Mouse (Mus musculus): ENCODE results near the gene Vapb.
A peak's percentile ranks its signal among the peaks of the same experiment; 100 is the strongest.
"Not testable (repeated sequence)": the region's sequence is repeated elsewhere in the genome, so short reads cannot be mapped to it uniquely, and the experiment has no call there.

Gene Vapb

DNA sequence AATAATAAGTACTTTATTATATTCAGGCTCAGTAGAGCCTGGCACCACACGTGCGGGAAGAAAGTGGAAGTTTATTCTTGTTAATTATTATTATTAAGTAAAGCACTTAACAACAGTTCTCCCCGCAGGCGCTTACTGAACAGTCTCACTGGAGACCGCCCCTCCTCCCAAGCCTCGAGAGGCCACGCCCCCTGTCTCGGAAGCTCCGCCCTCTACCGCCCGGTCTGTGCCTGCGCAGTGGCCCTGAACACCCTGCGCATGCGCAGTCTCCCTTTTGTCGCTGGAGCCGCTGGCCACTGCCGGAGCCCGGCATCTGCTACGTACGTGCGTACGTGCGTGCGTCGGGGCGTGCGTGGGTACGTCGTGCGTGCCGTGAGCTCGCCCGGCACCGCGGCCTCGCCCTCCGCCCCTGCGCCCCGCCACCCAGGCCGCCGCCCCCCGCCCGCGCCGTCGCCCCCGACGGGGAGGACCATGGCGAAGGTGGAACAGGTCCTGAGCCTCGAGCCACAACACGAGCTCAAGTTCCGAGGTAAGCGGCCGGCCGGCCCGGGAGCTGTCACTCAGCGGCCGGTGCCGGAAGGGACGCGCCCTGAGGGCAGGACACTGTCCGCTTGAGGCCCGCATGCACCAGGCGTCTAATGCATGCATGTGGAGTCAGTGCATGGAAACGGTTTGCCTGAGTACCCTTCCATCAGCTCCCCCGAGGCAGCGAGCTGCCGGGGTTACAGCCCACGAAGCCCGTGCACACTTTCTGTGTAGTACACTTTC is at the start of gene Vapb:
TSS of gene Vapb (plus strand) at position 290 of the 768 bp plus-strand sequence.
- DNase-seq, result peak; percentile 99 to 100

DNA sequence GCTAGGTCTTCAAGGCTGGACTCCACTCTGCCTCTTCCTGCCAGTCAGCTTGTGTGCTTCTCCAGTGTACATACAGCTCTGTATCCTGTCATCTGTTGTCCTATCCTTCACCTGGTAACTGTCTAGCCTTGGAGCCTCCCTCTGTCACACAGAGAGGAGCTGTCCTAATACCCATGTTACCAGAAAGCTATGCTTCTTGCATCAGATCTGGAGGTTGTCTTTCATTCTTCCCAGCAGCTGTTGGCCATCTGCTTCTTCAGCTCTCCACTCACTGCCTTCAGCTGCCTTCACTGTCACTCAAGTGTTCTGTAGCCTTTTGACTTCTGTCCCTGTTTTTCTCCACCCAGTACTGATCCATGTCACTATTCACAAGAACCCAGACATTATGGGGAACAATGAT is 47.5 kb upstream of the Vapb start:
- no peak for DNase-seq

DNA sequence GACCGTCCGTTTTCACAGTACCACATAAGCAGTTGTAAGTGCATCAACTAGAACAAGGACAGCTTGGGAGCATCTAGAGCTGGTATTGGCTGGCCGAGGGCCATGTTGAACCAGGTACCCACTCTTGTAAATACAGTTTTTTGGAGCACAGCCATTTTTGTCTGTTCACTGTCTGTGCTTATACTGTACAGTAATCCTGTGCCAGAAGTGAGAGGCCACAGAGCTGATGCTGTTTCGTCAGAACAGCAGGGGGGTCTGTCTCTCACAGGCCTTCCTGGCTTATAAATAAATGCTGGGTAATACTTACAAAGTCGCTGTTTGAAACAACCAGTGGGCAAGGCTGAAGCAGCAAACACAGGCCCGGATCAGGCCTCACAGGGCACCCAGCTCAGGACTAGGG is 45.6 kb upstream of the Vapb start:
- DNase-seq, result no peak

DNA sequence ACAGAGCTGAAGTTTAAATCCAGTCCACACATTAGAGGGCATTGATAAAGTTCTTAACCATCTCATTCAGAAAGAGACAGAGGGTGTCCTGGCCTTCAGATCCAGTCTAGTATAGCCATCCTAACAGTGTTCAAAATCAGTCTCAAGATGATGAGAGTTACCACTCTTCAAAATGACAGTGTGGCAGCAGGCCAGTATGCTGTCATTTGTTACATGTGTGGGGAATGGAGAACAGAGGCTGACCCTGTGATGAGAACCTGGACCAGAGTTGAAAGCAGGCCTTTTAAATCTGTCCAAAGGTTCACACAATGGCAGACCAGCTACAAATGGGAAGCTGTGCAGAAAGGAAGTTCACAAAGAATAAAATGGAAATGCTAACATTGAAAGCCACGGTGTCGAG is 44.6 kb upstream of the Vapb start:
- DNase-seq, result no peak

DNA sequence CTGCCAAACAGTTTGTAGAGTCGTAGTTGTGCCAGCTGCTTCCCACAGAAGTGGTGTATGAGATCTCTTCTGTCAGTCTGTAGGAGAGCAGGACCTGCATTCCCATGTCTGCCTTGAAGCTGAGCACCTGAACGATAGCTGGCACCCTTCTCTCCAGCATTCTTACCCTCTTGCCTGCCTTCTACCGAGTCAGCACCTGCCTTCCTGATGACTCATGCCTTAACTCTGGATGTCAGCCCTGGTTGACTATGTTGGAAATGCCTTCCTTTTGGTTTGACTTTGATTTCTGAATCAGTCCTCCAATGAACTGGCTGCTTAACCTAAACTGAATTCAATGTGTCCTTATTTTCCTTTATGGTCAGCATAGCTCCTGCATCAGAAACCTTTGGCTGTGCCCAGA is 38.5 kb upstream of the Vapb start:
- no peak for DNase-seq

DNA sequence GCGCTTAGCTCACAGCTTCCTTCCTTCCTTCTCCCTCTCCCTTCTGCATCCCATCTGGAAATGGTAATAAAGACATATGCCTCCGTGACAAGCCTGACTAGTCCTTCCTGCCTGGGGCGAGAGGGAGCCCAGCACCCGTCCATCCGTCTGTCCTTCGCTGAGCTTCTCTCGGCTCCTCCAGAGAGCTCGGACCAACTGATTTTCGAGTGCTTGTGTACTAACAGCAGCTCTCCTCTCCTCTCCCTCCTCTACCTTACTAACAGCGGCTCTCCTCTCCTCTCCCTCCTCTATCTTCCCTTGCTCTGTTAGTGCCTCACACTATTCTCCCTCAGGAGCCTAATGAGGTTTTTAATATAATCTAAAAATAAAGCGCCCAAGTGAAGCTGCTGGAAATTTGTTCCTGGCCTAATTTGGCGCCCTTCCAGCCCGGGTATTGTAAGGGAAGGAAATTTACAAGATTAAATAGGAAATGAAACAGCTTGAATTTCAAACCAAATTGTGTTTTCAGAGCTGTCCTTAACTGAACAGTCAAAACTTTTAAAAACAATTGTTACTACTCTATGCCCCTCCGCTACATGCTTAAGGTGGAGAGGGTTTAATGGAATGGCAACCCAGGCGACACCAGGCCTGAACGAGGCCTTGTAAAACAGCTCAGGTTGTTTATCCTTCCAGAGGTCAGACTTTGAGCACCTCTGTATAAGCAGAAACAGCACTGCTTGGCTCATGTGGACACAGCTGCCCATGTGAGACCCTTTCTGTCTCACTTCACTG is 35.0 kb upstream of the Vapb start:
- DNase-seq, result peak in 1 of 2 experiments; percentile 39

DNA sequence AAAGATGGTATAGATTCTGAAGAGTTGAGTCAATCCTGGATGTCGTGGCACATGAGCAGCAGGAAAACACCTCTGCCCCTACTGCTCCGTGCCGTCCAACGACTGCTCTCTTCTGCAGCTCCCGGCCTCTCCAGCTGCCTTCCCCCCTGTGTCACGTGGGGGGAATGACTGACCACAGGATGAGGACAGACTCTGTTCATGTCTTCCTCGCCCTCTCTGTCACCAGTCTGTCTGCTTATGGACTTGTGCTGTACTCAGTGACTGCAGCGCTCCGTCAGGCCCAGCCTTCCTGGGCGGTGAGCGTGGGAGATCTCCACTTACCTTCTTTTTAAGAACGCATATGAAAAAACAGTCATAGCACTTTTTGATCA is 34.5 kb upstream of the Vapb start:
- DNase-seq, result no peak

DNA sequence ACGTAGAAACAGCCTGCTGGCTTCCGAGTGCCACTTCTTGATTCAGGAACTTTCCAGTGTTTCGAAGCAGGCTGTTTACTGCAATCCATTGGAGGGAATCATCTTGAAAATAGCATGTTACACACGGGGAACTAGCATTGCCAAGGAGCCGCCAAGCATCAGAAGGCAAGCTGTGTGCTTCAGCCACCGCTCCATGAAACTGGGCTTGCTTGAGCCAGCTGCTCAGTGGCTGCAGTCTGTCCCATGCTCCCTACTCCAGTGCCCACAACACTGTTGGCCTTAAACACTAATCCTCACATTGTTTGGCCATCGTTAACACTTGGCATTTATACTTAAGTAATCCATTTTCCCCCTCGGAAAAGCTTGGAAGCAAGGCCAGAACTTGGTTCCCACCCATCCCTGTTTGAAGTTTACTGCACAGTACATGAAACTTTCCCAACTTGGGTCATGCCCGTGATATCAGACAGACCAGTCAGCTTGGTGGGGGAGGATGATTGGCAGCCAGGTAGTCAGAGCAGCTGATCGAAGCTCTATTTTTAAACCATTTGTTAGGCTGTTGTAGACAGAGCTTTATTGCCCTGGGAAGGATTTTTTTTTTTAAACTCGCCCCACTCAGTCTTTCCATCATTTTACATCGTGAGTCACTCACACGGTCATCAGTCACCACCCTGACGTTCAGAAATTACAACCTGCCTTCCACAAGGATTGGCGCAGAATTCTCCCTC is 31.3 kb upstream of the Vapb start:
- DNase-seq, result no peak

DNA sequence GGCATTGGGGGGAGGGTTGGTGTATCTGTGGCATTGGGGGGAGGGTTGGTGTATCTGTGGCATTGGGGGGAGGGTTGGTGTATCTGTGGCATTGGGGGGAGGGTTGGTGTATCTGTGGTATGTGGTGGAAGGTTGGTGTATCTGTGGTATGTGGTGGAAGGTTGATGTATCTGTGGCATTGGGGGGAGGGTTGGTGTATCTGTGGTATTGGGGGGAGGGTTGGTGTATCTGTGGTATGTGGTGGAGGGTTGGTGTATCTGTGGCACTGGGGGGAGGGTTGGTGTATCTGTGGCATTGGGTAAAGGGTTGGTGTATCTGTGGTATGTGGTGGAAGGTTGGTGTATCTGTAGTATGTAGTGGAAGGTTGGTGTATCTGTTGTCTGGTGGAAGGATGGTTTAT is 29.7 kb upstream of the Vapb start:
- DNase-seq, result not testable (repeated sequence)

DNA sequence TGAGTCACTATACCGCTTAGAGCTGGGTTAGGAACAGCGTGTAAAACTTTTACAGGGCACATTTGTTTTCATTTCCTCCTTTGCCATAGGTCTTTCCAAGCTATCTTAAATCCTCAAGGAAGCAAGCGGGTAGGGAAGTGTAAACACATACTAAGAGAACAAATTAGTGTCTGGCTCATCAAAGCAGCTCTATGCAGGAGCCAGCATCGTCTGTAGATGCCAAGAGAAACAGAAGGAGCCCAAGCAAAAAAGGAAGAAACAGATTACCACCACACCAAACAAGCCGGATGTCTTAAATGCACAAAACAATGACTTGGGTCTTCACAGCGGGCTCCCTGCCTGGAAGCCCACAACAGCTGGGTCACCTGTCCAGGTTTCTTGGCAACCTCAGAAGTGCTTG is 27.1 kb upstream of the Vapb start:
- DNase-seq, result no peak

DNA sequence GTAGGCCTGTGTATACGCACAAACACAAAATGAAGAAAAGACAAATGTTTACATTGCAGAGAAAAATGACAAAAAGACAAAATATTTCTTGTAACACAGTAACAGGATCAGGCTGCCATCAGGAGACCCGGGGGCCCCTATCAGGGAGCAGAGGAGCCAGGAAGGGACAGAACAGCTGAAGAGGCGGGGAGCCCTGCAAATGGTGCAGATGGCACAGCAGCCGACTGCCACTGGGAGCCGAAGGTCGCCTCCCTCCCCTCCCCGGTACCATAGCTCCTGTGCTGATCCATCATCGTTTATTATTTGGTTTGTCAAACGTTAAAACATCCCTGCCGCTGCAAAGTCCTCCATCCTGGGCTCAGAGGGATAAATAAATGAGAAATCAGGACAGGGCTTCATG is 24.7 kb upstream of the Vapb start:
- DNase-seq, result no peak

DNA sequence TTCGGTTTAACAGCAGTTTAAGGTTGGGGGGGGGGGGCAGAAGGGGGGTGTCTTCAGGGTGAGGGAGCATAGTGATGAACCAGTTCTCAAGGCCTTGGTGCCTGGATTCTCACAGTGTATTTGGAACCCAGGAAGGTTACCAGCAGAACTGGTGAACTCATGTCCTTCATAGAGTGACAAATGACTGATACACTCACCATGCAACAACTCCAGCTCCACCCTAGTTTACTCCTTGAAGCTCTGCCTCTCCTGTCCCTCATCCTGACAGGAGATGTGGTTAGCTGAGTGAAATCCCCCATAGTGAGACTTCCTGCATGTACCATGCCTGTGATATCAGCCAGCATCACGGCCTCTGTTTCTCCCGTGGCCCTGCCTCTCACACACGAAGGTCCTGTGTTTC is 24.1 kb upstream of the Vapb start:
- DNase-seq, result no peak

DNA sequence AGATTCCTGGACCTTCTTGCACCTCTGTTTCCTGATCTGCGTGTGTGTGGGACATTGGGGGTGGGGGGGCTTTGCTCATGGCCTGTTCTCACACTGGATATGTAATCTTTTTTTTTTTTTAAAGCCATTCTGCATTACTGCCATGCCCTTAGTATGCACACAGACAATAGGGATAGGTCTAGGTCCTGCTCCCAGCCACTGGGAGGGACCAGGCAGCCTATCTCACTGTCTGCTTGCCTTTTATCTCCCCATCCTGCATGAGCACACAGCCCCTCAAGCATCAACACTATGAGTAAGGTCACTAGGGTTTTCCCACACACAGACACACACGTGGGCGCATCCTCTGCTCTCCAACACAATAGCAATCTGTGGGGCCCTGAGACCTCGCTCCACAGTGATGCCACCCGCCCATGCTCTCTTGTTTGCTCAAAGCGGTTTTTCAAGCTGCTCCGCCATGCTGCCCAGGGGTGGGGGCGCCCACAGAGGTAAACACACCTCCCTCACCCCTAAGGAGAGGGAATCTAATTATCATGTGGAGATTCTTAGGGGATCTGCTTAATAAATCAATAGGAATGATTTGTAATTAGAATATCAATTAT is 22.6 kb upstream of the Vapb start:
- DNase-seq, result no peak

DNA sequence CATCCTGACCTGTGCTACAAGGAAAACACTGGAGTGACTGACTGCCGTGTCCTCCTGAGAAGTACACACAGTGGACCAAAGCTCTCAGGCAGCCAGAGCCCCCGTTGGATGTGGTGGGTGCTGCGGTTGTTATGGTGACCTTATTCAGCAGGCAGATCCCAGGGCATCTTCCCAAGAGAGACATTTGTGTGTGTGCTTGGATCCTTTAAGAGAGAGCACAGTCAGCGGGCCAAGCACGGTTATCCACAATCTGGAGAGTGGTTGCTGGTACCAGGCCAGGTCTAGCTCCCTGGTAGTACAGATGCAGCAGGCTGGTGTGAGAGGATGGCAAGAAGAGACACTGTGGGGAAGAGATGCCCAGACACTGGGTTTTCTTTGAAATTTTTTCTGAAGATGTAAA is 20.3 kb upstream of the Vapb start:
- no peak for DNase-seq

DNA sequence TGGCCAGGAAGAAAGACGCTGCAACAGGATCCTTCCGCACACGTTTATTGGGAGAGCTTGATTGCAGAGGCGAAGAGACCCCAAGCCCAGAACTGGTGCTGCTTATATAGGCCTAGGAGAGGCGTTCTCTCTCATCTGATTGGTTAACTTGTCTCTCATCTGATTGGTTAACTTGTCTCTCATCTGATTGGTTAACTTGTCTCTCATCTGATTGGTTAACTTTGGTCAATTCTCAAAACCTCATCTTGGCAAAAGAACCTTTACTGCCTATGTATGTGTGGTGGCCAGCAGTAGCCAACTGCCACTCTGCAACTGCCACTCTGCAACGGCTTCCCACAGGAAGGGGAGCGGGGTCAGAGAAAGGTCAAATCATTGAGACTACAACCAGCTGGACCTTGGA is 18.2 kb upstream of the Vapb start, which contains the start of gene 1700010B08Rik:
TSS of gene 1700010B08Rik (plus strand) at position 301 of the 400 bp plus-strand sequence.
- DNase-seq, result not testable (repeated sequence)

DNA sequence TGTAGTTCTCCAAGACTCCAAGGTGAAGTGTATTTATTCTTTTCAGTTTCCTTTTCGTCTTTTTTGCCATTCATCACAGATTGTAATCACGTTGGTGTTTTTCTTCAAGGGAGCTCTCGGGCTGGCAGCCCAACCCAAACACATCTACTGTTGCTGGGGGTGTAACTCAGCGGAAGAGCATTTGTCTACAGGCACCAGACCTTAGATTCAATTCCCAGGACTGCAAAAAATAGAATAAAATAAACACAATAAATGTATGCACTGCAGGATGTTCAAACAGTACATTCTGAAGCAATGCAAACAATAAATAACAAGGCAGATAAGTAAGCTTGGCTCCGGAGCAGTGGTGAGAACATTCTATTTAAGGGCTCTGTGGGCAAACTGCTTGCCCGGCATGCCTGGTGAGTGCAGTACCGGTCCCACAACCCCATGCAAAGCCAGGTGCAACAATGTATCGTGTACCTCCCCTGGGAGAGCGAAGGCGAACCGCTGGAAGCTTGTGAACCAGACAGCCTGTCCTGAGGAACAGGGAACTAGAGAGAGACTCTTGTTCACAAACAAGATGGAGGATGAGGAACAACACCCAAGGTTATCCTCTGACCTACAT is 15.0 kb upstream of the Vapb start:
- DNase-seq, result no peak

DNA sequence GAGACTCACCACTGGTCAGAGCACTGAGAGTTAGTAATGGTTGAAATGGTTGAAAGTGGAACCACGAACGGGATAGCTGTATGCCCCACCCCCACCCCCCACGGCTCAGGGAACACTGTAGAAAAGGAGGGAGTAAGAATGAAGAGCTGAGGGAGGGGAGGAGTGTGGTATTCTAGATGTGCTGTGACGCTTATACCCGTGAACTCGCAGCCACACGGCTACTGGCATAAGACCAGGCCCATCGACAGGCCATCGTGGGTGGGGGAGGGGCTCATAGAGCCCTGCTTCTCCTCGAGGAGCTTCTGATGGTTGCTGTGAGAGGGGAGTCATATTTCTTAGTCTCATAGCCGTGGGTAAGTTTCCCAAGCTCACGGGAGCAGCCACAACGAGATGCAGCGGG is 12.9 kb upstream of the Vapb start:
- DNase-seq, result no peak

DNA sequence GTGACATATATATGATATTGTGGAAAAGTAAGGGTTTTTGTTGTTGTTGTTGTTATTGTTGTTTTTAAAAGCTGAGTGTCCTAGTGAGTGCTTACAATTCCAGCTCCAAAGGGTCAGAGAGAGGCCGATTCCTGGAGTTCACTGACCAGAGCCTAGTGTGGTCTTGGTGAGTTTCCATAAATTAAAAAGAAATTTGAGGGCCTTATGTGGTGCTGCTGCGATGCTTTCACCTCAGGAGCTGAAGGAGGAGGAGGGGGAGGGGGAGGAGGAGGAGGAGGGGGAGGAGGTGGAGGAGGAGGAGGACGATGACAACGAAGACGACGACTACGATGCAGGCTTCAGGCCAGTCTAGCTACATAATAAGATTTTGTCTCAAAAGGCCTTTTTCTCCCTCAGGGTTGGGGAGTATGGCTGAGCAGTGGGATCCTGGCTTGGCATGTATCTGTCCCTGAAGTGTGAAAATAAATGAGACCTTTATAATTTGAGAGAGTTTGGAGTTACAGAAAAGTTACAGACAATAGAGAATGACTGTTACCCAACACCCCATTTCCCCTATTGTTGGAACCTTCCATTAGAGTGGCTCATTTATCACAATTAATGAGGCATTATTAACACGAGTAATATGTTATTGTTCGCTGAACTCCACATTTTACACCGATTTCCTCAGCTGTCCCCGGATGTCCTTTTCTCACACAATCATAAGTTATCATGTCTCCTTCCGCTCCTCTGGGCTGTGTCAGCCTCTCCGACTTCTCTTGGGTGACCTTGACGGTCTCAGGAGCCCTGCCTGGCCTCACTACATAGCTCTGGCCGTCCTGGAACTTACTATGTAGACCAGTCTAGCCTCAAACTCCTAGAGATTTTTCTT is 12.1 kb upstream of the Vapb start:
- no peak for DNase-seq

DNA sequence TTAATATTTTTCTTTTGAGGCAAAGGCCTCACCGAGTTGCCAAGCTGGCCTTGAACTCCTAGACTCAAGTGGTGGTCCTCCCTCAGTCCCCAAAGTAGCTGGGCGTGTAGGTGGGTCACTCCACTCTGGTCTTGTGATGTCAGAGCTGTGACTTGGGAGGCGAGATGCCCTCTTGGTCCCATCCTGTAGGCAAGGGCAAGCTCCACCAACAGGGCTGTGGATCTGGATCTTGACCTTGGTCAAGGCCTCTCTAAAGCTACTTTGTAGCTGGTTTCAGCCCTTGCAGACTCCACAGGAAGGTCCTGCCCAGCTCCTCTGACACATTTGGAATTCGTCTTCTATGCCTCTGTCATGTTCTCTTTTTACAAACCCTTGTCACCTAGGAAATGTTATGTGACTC is 11.5 kb upstream of the Vapb start:
- DNase-seq, result no peak

DNA sequence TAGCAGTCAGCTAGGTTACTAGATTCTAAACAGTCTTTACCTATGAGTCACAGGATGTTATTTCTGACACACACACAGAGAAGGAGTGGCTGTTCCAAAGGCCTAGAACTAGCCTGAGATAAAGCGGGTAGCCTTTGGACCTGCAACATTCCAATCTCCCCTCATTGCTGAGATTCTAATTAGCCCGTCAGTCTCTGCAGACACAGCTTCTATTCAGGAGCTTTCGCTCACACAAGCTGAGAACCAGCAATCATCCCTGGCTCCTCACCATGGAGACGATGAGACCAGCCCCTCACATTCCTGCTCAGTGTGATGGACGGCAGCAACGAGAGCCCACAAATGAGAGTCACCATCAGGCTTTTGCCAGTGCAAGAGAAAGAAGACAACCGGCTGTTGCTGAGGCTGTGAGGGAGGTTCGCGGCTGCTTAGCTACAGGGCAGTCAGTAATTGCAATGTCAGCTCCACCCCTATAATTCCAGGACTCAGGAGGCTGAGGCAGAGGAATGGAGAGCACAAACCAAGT is 6.8 kb upstream of the Vapb start:
- no peak for DNase-seq

DNA sequence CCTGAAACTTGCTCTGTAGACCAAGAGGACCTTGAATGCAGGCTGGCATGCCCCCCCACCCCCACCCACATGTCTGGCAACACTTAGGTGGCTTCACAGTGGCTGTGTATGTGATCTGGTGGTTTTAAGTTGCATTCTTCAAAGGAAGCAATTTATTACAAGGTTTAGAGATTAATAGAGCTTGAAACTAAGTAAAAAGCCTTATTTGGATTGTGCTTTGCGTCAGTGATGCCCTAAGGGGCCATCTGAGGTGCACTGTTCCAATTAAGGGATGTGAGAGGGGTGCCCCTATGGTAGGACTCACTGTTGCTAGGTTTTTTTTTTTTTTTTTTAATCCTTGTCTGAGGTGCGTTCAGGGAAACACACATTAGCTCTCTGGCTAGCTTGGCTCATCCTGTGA is 2.9 kb upstream of the Vapb start:
- no peak for DNase-seq

DNA sequence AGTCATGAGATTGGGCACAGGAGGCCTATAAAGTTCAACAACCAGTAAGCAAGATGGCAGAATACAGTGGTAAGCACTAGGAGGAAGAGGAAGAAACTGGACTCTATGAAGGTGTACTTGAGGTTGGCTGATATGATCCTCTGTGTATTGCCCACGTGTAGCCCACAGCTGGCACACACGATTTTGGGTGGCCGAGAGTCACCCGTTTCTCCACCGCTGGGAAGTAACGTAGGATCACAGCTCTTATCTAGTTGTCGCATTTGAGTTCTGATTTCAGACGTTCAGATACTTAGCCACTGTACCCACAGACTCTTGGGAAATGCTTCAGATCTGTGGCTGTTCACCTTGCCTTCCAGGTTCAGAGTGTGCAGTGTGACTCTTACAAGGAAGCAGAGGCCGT is 921 bp downstream of the Vapb start:
- DNase-seq, result no peak

All from cerebellum, postnatal 25 days (tissue).